Mouse (Mus musculus): ENCODE results near the gene Olfr782. TPM values are rescaled to one million over a fixed set of nuclear protein-coding genes. Genes with fewer than 3 reads are reported as not detected.
"Not testable (repeated sequence)": the region's sequence is repeated elsewhere in the genome, so short reads cannot be mapped to it uniquely, and the experiment has no call there.

The Olfr782 gene
- total RNA-seq (2021): not detected
- long read RNA-seq, experiment 1: 0 reads
- long read RNA-seq, experiment 2: 0 reads

DNA sequence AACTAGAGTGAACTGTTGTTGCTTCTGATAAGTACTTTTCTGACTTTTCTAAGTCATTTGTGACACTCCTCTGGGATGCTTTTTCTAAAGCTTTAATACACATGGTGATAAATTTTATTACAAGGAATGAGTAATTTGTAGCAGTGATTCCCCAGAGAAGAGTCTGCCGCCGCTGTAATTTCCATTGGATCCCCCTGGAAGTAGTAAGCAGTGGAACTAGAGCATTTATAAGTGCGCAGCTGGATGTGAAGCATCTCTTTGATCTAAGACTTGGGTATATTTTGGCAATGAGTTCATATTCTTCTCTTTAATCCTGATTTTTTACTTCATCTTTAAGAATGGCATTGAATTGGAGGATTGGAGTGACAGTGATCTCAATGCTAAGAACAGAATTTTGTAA lies at the start of gene Olfr782:
Gene Olfr782 (plus strand): TSS at position 301 of the 400 bp plus-strand sequence.
- DNase-seq (ENCODE audit: low spot score): no peak

DNA sequence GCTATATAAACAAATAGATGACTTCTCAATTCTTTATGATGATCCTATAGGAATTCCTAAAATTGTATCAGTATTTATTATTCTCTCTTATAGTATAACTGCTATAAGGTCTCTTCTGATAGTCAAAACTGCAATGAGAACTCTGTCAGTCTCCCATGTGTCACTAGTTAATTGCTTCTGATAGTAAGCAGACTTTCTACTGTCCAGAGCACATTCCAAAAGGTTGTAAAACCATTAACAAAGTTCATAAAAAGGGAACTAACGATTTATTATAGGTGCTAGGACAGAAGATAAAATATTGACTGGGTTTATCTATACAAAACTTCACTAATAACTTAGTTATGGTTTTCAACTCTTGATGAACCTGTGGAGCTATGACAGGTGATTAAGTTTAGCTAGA lies 35.7 kb upstream of the Olfr782 start:
- DNase-seq (ENCODE audit: low spot score): not testable (repeated sequence)

DNA sequence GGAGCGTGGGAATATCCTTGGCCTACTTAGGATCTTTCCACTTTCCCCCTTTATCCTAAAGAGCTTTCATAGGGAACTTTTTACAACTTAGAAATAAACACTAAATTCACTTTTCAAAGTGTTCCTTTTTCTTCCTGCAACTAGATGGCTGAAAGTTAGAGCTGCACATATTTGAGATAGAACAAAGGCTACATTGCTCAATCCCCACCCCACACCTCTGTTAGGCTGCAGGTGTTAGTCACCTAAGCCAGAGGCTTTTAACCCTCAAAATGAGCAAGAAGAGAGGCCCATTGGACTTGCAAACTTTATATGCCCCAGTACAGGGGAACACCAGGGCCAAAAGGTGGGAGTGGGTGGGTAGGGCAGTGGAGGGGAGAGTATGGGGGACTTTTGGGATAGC lies 35.1 kb upstream of the Olfr782 start:
- DNase-seq (ENCODE audit: low spot score): not testable (repeated sequence)

DNA sequence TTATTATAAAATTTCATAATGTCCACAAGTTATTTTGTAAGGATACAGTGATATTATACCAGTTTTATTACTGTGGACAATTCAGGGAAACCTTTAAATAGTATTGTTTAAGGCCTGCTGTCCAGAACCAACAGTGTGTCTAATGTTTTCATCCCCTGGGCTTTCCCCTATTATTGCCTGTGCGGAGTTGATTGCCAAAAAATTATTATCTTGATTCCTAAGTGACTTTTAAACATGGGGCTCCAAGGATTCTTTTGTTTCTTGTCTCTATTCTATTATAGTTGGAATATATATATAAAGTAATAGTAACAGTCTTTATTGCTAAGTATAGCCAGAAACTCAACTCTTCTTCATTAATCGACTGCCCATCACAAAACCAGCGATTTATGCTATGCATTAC lies 30.8 kb upstream of the Olfr782 start, which contains the start of gene Olfr780:
Gene Olfr780 (plus strand): TSS at position 301 of the 400 bp plus-strand sequence.
- no peak for DNase-seq (ENCODE audit: low spot score)

DNA sequence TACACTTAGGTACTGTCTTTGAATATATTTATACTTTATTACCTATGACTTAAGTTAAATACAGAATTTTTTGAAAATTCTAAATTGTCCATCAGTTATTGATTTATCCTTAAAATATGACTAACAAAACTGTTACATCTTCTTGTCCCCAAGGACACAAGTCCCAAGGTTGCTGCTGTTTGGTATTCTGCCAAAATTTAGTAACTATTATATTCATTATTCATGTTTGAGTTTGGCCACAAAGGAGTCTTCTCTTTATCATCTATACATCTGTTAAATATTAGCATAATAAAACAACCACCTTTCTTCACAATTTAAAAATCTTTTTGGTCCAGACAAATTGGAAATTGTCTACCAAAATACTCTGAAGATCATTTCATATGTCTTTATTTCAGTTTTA lies 20.1 kb upstream of the Olfr782 start, which contains the start of gene Olfr781:
Gene Olfr781 (plus strand): TSS at position 301 of the 400 bp plus-strand sequence.
- DNase-seq (ENCODE audit: low spot score): no peak

DNA sequence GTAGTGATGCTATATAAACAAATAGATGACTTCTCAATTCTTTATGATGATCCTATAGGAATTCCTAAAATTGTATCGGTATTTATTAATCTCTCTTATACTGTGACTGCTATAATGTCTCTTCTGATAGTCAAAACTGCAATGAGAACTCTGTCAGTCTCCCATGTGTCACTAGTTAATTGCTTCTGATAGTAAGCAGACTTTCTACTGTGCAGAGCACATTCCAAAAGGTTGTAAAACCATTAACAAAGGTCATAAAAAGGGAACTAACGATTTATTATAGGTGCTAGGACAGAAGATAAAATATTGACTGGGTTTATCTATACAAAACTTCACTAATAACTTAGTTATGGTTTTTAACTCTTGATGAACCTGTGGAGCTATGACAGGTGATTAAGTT lies 3.8 kb downstream of the Olfr782 start:
- DNase-seq (ENCODE audit: low spot score): not testable (repeated sequence)

DNA sequence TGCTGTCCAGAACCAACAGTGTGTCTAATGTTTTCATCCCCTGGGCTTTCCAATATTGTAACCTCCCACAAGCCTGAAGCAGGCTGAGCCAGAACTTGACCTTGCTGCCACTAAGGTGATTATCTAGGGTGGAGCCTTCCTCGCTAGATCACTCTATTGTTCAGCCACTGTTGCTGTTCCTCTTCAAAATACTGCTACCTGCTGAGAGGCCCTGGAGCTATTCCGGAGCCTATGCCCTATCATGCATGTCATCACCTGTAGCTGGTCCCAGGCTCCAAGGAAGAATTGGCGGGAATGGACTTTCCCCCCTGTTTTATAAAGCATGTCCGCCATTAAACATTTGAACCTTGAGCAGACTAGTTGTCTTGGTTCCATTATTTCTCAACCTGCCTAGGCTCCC lies 7.8 kb downstream of the Olfr782 start:
- not testable (repeated sequence) for DNase-seq (ENCODE audit: low spot score)

DNA sequence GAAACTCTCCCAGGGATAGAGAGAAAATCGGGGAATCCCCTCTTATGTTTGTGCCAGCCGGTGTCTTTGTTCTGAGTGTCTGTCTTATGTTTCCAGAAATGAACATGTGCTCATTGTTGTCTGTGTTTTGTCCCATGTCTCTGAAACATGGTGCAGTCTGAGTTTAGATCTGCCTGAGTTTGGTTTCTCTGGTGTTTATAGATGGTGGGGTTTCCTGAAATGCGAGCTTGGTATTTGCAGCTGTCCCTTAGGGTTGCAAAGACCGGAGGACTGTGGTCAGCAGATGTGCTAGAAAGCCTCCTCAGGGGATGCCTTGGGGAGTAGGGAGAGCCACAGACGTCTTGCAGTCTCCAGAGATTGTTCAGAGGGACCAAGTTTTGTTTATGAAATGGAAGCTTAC lies 8.7 kb downstream of the Olfr782 start:
- DNase-seq (ENCODE audit: low spot score): no peak

DNA sequence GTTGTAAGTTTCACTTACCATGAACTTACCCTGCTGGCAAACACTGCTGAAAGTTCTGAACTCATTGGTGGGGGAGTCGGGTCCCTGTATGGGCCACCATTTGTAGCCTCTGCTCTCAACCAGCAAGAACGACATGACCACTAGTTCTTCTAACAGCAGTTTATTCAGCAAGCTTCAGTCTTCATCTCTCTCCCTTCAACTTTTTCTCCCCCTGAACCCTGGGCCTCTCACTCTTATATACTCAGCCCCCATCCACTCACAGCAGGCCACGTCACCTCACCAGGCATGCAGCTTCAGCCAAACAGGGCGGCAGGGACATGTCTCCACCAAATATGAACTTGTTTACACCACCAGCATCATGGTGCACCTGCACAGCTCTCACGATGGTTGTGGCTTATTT lies 25.4 kb downstream of the Olfr782 start:
- not testable (repeated sequence) for DNase-seq (ENCODE audit: low spot score)

DNA sequence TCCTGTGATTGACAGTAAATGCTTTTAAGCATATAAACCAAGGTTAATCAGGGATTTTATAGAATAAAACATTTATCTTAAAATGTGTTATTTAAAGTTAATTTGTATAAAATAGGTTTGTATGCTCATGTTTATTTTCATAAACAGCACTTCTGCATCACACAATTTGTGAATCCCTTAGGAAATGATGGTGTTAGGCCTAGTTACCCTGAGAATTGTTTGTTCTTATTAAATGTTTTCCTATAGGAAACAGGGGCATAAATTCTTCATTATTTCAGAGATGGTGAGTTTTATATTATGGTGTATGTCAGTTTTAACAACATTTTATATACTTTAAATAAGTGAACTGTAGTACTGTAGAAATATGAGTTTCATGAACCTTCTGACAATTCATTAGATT lies 35.1 kb downstream of the Olfr782 start, which contains the start of gene Olfr784:
Gene Olfr784 (plus strand): TSS at position 301 of the 400 bp plus-strand sequence.
- DNase-seq (ENCODE audit: low spot score): no peak

DNA sequence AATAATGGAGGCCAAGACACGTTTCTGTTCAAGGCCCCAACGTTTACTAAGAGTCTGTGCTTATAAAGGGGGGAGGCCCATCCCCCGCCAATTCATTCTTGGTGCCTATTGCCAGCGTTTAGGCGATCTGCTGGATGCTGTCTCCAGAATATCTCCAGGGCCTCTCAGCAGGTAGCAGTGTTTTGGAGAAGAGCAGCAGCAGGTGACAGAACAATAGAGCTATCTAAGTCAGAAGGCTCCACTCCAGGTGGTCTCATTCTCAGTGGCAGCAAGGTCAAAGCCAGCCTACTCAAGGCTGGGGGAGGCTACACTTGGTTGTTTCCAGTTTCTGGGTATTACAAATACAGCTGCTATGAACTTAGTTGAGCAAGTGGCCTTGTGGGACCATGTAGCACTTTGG lies 52.2 kb downstream of the Olfr782 start:
- DNase-seq (ENCODE audit: low spot score): no peak

Other genes starting within 250 kb of the Olfr782 start
- not detected for gene Olfr768, start 249.5 kb upstream of the Olfr782 start, total RNA-seq (2021)
- gene Olfr769, start 231.0 kb upstream of the Olfr782 start, total RNA-seq (2021): not detected
- not detected for gene Olfr770, start 209.9 kb upstream of the Olfr782 start, total RNA-seq (2021)
- gene Olfr771, start 184.1 kb upstream of the Olfr782 start, total RNA-seq (2021): not detected
- not detected for gene Olfr772, start 170.9 kb upstream of the Olfr782 start, total RNA-seq (2021)
- not detected for gene Olfr773, start 161.4 kb upstream of the Olfr782 start, total RNA-seq (2021)
- gene Olfr774, start 112.6 kb upstream of the Olfr782 start, total RNA-seq (2021): not detected
- not detected for gene Olfr775, start 100.4 kb upstream of the Olfr782 start, total RNA-seq (2021)
- gene Olfr776, start 89.7 kb upstream of the Olfr782 start, total RNA-seq (2021): not detected
- gene Olfr777, start 77.4 kb upstream of the Olfr782 start, total RNA-seq (2021): not detected
- gene Olfr780, start 30.7 kb upstream of the Olfr782 start, total RNA-seq (2021): not detected
- not detected for gene Olfr781, start 20.0 kb upstream of the Olfr782 start, total RNA-seq (2021)
- gene Olfr784, start 35.2 kb downstream of the Olfr782 start, total RNA-seq (2021): not detected
- gene Olfr785, start 56.6 kb downstream of the Olfr782 start, total RNA-seq (2021): not detected
- gene Olfr786, start 78.5 kb downstream of the Olfr782 start, total RNA-seq (2021): not detected
- gene Olfr787, start 113.0 kb downstream of the Olfr782 start, total RNA-seq (2021): not detected
- not detected for gene Olfr788, start 122.1 kb downstream of the Olfr782 start, total RNA-seq (2021)
- not detected for gene Olfr789, start 135.9 kb downstream of the Olfr782 start, total RNA-seq (2021)
- gene Olfr790, start 149.6 kb downstream of the Olfr782 start, total RNA-seq (2021): not detected
- gene Olfr791, start 172.9 kb downstream of the Olfr782 start, total RNA-seq (2021): not detected
- not detected for gene Olfr792, start 190.3 kb downstream of the Olfr782 start, total RNA-seq (2021)
- gene Olfr794, start 218.8 kb downstream of the Olfr782 start, total RNA-seq (2021): not detected